Mouse (Mus musculus) CH12.LX (cell line): ENCODE measurements around the gene Lysmd3. TPM values are rescaled to one million over a fixed set of nuclear protein-coding genes. Genes with fewer than 3 reads are reported as not detected.
"Not testable (repeated sequence)": the region's sequence is repeated elsewhere in the genome, so short reads cannot be mapped to it uniquely, and the experiment has no call there.

Experiments used
- DNase-seq: peaks from one replicate; pipeline ENCODE4 v3.0.0-alpha.2; 2013; ENCODE audit errors: extremely low read depth
- H3K27ac ChIP-seq: 2 replicates; pipeline ENCODE4 v1.5.1; 2012; ENCODE audit warnings: low read depth, mild to moderate bottlenecking, control low read depth, moderate library complexity; ENCODE audit not compliant: insufficient read depth
- H3K27me3 ChIP-seq: replicated peaks from 2 replicates; pipeline ENCODE3; 2012; ENCODE audit warnings: inconsistent platforms
- H3K36me3 ChIP-seq, 2 experiments: replicated peaks in 1 of 2; 2 replicates each; pipeline versions ENCODE3 to v1.6.1; 2012; ENCODE audit warnings: inconsistent platforms in 1 of 2, low read length in 1 of 2, mild to moderate bottlenecking in 1 of 2, mixed read lengths in 1 of 2, moderate library complexity in 1 of 2; ENCODE audit not compliant: control insufficient read depth in 1 of 2, insufficient read depth in 1 of 2
- H3K4me1 ChIP-seq, 2 experiments: 2 replicates each; pipeline ENCODE4 v1.6.1; 2012; ENCODE audit warnings: inconsistent platforms in 1 of 2, moderate library complexity in 1 of 2; ENCODE audit not compliant: insufficient read depth in 2 of 2, control insufficient read depth in 1 of 2
- H3K4me2 ChIP-seq: 2 replicates; pipeline ENCODE4 v1.6.1; 2012; ENCODE audit warnings: low read depth, mild to moderate bottlenecking, control low read depth; ENCODE audit not compliant: poor library complexity, insufficient read depth, severe bottlenecking
- H3K4me3 ChIP-seq, 3 experiments: fragments of 150-350 bp in 1 of 3; sonication (generic) in 1 of 3; replicated peaks in 1 of 3; 2 replicates each; pipeline versions ENCODE3 to v1.5.1; 2011 to 2012; ENCODE audit warnings: low read depth in 2 of 3, low read length in 2 of 3, mild to moderate bottlenecking in 2 of 3, moderate library complexity in 2 of 3, control low read depth in 1 of 3, improper control_type of control experiment in 1 of 3, inconsistent platforms in 1 of 3, mixed read lengths in 1 of 3; ENCODE audit not compliant: poor library complexity in 1 of 3
- H3K79me2 ChIP-seq: replicated peaks from 2 replicates; pipeline ENCODE4 v1.6.1; 2012; ENCODE audit warnings: mild to moderate bottlenecking, moderate library complexity; ENCODE audit not compliant: control insufficient read depth, poor library complexity, insufficient read depth, severe bottlenecking; ENCODE audit errors: extremely low read depth
- H3K9ac ChIP-seq: 2 replicates; pipeline ENCODE4 v1.6.1; 2012; ENCODE audit warnings: low read depth, mild to moderate bottlenecking, control low read depth, moderate library complexity; ENCODE audit not compliant: insufficient read depth
- H3K9me3 ChIP-seq: replicated peaks from 2 replicates; pipeline ENCODE3; 2012; ENCODE audit warnings: low read length, inconsistent platforms, mixed read lengths
- CHD1 ChIP-seq: IDR thresholded peaks from 2 replicates; pipeline ENCODE4 v1.6.1; 2012; ENCODE audit warnings: low read depth, low read length, improper control_type of control experiment, inconsistent platforms
- CTCF ChIP-seq, 2 experiments: IDR thresholded peaks in 1 of 2; conservative IDR thresholded peaks in 1 of 2; 2 replicates each; pipeline ENCODE4 v1.5.1; 2011 to 2012; ENCODE audit warnings: low read depth in 2 of 2, low read length in 2 of 2, improper control_type of control experiment in 1 of 2, inconsistent platforms in 1 of 2, mild to moderate bottlenecking in 1 of 2, moderate library complexity in 1 of 2
- E2F4 ChIP-seq: IDR thresholded peaks from 2 replicates; pipeline ENCODE4 v1.6.1; 2011; ENCODE audit warnings: low read depth, low read length, improper control_type of control experiment; ENCODE audit not compliant: insufficient replicate concordance
- MEF2A ChIP-seq: IDR thresholded peaks from 2 replicates; pipeline ENCODE4 v1.6.1; 2014; ENCODE audit warnings: low read depth, mild to moderate bottlenecking, inconsistent platforms, low read length, improper control_type of control experiment, borderline replicate concordance
- MYC ChIP-seq: IDR thresholded peaks from 2 replicates; pipeline ENCODE4 v1.6.1; 2011; ENCODE audit warnings: low read depth, mild to moderate bottlenecking, improper control_type of control experiment, low read length
- SMC3 ChIP-seq: IDR thresholded peaks from 2 replicates; pipeline ENCODE4 v1.6.1; 2011; ENCODE audit warnings: low read depth, low read length, improper control_type of control experiment
- TBP ChIP-seq: conservative IDR thresholded peaks from 2 replicates; pipeline ENCODE4 v1.6.1; 2011; ENCODE audit warnings: low read depth, low read length, improper control_type of control experiment
- TCF12 ChIP-seq: IDR thresholded peaks from 2 replicates; pipeline ENCODE4 v1.6.1; 2014; ENCODE audit warnings: low read depth, mild to moderate bottlenecking, inconsistent platforms, low read length, improper control_type of control experiment
- ZNF384 ChIP-seq: IDR thresholded peaks from 2 replicates; pipeline ENCODE4 v1.6.1; 2012; ENCODE audit warnings: low read depth, low read length, improper control_type of control experiment, inconsistent platforms
- dilution Hi-C: fragments of 300-500 bp; cut with MboI; formaldehyde crosslinking; loops from 2 replicates; pipeline ENCODE4 v1.14.3; 2020; ENCODE audit warnings: low sequenced_read_pairs; ENCODE audit not compliant: extremely low pct_unique_long_range_greater_than_20kb, extremely low pct_ligation_motif_present
- in situ Hi-C: fragments of 300-500 bp; cut with MboI; formaldehyde crosslinking; loops from 3 replicates; pipeline ENCODE4 v1.14.3; 2019; ENCODE audit warnings: low sequenced_read_pairs, low pct_ligation_motif_present, low pct_unique_long_range_greater_than_20kb, mixed read lengths
- polyA plus RNA-seq: library from polyadenylated mRNA; unstranded; fragments of >175 nt; gene quantifications from 2 replicates; pipeline ENCODE4 v1.2.1, GENCODE M21; 2012; ENCODE audit warnings: low read depth; ENCODE audit not compliant: insufficient read length
- total RNA-seq, 2 experiments: library from RNA; depleted of rRNA; stranded (reverse); fragments of 300-350 nt in 1 of 2; fragments of >200 nt in 1 of 2; gene quantifications; 2 replicates each; pipeline ENCODE4 v1.2.3; 2012 to 2014

The Lysmd3 gene
- total and polyA plus RNA-seq, 3 experiments, result 7.3 to 17.7 (median 15.1) TPM

DNA sequence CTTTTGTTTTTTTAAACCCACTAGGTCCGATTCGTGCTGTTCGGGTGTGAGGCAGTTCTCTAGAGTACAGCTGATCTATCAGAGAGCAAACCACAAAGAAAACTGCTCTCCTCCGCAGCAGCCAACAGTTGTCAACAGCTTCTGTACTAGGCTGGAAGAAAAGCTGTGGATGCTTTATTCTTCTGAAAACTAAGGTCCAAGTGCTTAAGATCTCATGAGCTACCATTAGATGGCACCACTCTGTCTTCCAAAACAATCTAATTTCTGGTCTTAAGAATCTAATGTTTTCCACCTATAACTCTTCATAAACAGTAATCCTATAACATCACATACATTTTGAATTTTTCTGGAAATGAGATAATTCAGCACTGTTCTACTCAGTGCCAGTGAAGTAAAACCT is 47.1 kb upstream of the Lysmd3 start:
- no peaks in the 10 kb centered on the region for H3K36me3 ChIP-seq
- DNase-seq, result no peak
- H3K4me3 ChIP-seq, result no peak overlapping the region
- TF ChIP-seq SMC3, result peak; percentile 21; the same call in 1 of the 2 replicates
- TF ChIP-seq MEF2A, result no peak
- TF ChIP-seq CTCF (conservative IDR thresholded peaks at IDR 0.05 in 1 of 2, IDR thresholded peaks at IDR 0.05 in 1 of 2; ENCODE audit: low read depth in 2 of 2, low read length in 2 of 2), result peak in 1 of 2 experiments; percentile 50; a peak in 2 of 4 replicates
- no peak for TF ChIP-seq TBP
- no peak for TF ChIP-seq E2F4
- TF ChIP-seq ZNF384, result no peak
- no peak for TF ChIP-seq CHD1
- dilution Hi-C loops (no loop called here), in situ Hi-C loops (no loop called here)
- no peaks in the 10 kb centered on the region for H3K4me1 ChIP-seq
- H3K9me3 ChIP-seq, result no peaks in the 10 kb centered on the region
- no peak overlapping the region for H3K9ac ChIP-seq
- H3K4me2 ChIP-seq, result no peak overlapping the region
- no peak overlapping the region for H3K27ac ChIP-seq
- H3K27me3 ChIP-seq, result no peaks in the 10 kb centered on the region
- no peaks in the 10 kb centered on the region for H3K79me2 ChIP-seq

DNA sequence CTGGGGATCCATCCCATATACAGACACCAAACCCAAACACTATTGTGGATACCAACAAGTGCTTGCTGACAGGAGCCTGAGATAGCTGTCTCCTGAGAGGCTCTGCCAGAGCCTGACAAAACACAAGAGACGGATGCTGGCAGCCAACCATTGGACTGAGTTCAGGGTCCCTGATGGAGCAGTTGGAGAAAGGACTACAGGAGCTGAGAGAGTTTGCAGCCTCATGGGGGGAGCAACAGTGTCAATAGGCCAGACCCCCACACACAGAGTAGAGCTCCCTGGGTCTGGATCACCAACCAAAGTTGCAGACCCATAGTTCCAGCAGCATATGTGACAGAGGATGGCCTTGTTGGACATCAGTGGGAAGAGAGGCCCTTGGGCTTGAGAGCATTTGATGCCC is 29.6 kb upstream of the Lysmd3 start:
- in situ Hi-C loops, result loop anchor here (25.0 kb wide), 1 partner anchor 191 kb away; no protein-coding TSS in a partner anchor
- H3K36me3 ChIP-seq, H3K4me1 ChIP-seq, DNase-seq, H3K27ac ChIP-seq, H3K79me2 ChIP-seq, H3K4me3 ChIP-seq, H3K9ac ChIP-seq, H3K4me2 ChIP-seq, dilution Hi-C loops, H3K9me3 ChIP-seq, H3K27me3 ChIP-seq: not testable (repeated sequence)

DNA sequence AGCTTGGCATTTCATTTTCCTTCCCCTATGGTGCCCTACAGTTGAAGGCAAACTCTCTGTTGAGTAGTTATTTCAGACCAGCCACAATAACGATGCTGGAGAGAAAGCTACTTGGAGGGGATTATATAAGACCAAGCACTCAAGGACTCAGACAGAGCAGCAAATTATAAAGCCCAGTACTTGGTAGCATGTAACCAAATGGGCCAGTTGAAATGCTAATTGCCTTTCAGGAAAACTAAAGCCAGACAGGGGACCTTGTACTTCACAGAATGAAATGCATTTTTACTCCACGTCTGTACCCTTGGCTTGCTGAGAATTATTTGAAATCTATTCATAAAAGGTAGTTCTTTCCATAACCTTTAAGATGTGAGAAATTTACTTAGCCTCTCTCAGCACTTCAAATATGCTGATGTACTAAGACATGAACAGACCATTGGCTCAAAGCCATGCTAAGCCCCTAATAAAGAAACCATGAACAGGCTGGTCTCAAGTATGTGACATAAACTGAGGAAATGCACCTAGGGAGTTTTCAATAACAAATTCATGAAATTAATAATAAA is 28.8 kb upstream of the Lysmd3 start:
- H3K27me3 ChIP-seq, result no peaks in the 10 kb centered on the region
- in situ Hi-C loops, result loop anchor here (25.0 kb wide), 1 partner anchor 191 kb away; no protein-coding TSS in a partner anchor
- peaks cover 3% of the 10 kb centered on the region in 2 experiments; a peak in 3 of 4 replicates for H3K4me1 ChIP-seq
- no peak overlapping the region for H3K4me3 ChIP-seq
- no peak for TF ChIP-seq TCF12
- no peak for TF ChIP-seq MYC
- no peak overlapping the region for H3K27ac ChIP-seq
- H3K79me2 ChIP-seq, result no peaks in the 10 kb centered on the region
- dilution Hi-C loops, result no loop called here
- H3K9ac ChIP-seq, result no peak overlapping the region
- H3K36me3 ChIP-seq, result no peaks in the 10 kb centered on the region
- no peak for DNase-seq
- no peak overlapping the region for H3K4me2 ChIP-seq
- H3K9me3 ChIP-seq, result no peaks in the 10 kb centered on the region
